Mouse (Mus musculus): ENCODE measurements around the gene Gm14443. TPM values are rescaled to one million over a fixed set of nuclear protein-coding genes. Genes with fewer than 3 reads are reported as not detected.

The Gm14443 gene
- not detected in 2 replicates for polyA plus RNA-seq (2012; rRNA removed; ENCODE audit: low replicate concordance)

DNA sequence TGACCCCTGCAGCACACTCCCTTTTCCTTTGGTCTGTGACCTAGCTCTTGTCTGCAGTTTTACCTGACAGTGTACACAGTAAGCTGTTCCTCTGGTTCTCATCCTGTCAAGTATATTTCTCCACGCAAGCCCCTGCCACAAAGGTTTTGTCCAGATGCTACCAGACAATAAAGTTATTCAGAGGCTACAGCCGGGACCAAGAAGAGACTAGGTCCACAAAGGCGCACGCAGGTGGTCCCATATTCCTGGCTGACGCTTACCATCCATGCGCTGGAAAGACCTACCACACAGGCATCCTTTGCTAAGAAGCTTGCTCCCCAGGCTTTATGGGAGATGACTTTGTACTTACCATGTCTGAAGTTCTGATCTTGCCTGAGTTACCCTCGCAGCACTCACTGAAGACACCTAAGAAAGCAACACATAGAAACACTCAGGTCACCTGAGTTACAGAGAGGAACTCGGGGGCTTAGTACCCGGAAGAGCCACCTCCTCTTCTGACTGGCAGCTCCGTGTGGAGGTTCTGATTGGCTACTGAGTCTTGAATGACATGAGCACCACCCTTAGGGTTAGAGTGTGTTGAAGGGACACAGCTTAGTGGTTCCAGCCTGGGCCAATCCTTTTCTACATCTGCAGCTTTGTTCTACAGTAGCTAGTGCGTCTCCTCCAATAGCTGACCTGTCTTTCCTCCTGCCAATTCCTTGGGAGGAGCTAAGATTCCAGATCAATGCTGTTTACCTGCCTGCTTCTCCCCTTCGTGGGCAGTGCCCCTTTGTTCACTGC, at the start of gene Gm14443:
TSS of gene Gm14443 (minus strand) at position 471 of the 780 bp plus-strand sequence.

DNA sequence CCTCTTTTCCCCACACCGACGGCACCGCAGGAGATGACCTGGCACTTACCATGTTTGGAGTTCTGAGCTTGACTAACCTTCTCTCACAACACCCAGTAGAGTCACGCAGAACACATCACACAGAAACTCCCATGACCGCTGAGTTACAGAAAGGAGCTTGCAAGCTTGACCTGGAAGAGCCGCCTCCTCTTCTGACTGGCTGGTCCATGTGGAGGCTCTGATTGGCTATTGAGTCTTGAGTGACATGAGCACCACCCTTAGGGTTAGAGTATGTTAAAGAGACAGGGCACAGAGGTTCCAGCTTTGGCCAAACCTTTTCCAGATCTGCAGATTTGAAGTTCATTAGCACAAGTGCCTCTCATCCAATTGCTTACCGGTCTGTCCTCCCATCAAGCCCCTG, 31.1 kb upstream of the Gm14443 start, which contains the start of gene Gm14391:
TSS of gene Gm14391 (minus strand) at position 186 of the 400 bp plus-strand sequence.

GRCm38 (mm10) chr2:175141993-175142295, 33.7 kb downstream of the Gm14443 start, which contains the start of gene Gm14399:
Gene Gm14399, minus strand, starts transcription at chr2:175142012.

Other genes with a start within 250 kb of the Gm14443 start
- not detected in 2 replicates for gene Gm14444, start 165.6 kb downstream of the Gm14443 start, polyA plus RNA-seq (2012; rRNA removed; ENCODE audit: low replicate concordance)
- not detected in 2 replicates for gene Gm14393, start 108.1 kb downstream of the Gm14443 start, polyA plus RNA-seq (2012; rRNA removed; ENCODE audit: low replicate concordance)
- not detected in 2 replicates for gene Gm14399, start 33.9 kb downstream of the Gm14443 start, polyA plus RNA-seq (2012; rRNA removed; ENCODE audit: low replicate concordance)
- 0.77 and 1.5 TPM in 2 replicates for gene Gm14391, start 31.0 kb upstream of the Gm14443 start, polyA plus RNA-seq (2012; rRNA removed; ENCODE audit: low replicate concordance)
- gene Gm14440, start 99.3 kb upstream of the Gm14443 start, polyA plus RNA-seq (2012; rRNA removed; ENCODE audit: low replicate concordance): not detected in 2 replicates
- gene Gm4631, start 162.3 kb upstream of the Gm14443 start, polyA plus RNA-seq (2012; rRNA removed; ENCODE audit: low replicate concordance): 0.12 and 0.19 TPM in 2 replicates
- gene Zfp968, start 196.6 kb upstream of the Gm14443 start, polyA plus RNA-seq (2012; rRNA removed; ENCODE audit: low replicate concordance): not detected in 2 replicates